Mouse (Mus musculus): ENCODE results near the gene Mdm1. TPM values are rescaled to one million over a fixed set of nuclear protein-coding genes. Genes with fewer than 3 reads are reported as not detected.
"Not testable (repeated sequence)": the region's sequence is repeated elsewhere in the genome, so short reads cannot be mapped to it uniquely, and the experiment has no call there.

The Mdm1 gene
- total RNA-seq, 2 experiments from 2014 or later = 15.5 to 17.8 TPM

DNA sequence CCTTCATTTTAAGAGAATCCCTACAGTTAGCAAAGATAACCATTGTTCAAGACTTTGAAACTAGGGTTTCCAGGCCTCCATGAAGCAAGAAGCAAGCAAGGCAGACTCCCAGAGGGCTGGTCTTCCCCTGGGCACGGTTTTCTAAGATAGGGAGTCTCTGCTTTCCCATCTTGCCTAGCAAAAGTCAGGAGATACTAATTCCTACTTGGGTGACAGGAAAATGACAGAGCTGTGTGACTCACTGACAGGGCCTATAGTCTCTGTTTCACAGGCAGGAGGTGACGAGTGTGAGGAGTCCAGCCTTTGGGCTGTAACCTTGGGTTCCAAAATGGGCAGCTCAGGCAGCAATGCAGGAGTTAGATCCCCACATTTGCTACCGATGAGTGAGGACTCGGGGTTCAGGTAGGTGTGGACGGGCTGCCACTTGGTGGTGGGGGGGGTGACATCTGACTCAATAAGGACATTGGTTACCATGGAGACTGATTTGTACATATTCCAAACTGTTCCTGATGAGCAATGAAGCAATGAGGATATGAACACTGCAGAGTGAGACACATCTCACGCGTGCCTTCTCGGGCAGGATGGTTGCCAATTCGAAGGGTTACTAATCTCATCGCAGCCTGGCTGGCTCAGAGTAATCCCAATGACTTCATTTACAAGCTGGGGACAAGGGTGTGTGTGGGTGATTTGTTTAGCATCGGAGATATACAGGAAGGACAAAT lies 19.0 kb upstream of the Mdm1 start:
- no peak for DNase-seq

GRCm38 (mm10) chr10:118125236-118125635 lies 16.4 kb upstream of the Mdm1 start:
- DNase-seq = no peak

GRCm38 (mm10) chr10:118125776-118126445 lies 15.7 kb upstream of the Mdm1 start:
- DNase-seq = no peak

DNA sequence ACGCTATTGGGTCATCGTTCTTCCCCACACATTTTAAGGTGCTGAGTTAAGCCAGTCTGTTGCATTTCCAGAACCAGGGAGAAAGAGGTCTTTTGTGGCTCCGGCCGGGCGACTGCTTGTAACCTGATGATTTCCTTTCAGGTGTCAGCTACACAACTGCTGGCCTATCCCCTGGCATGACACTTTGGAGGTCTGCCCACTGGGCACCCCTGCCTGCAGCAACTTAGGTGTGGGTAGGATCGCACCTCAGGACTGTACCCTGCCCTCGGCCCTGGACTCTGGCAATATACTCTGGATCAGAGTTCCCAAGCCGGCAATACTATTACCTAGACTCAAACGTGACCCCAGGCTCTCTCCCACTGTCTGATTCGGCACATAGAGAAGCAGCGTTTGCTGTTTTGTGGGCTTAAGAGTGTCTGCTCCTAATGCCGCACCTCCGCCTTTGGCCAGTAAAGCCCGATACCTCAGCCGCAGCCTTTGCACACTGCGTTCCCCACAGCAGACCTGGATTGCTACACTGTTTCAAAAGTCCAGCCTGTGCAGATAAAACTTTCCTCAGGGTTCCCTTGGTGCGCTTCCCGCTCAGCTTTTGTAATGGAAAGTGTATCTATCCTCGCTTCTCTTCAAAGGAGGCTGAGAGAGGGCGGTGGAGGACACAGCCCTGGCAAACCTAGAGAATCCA lies 12.5 kb upstream of the Mdm1 start:
- DNase-seq = no peak

DNA sequence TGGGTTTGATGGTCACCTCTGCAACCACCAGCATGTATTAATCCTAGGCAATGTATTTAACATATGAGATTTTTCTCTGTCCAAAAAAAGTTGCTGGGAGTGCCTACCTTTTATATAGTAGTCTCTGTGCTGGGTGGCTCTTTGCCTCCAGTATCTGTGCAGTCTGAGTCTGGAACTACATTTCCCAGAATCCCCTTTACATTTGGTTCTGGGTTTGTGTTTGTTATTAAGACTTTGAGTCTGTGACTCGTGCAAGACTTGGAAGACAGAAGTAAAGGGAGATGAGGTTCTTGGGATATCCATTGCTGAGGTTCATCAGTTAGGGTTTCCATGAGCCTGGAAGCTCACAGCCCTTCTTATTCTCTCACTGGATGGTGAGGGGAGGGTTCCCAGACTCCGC lies 11.6 kb upstream of the Mdm1 start:
- DNase-seq = no peak

DNA sequence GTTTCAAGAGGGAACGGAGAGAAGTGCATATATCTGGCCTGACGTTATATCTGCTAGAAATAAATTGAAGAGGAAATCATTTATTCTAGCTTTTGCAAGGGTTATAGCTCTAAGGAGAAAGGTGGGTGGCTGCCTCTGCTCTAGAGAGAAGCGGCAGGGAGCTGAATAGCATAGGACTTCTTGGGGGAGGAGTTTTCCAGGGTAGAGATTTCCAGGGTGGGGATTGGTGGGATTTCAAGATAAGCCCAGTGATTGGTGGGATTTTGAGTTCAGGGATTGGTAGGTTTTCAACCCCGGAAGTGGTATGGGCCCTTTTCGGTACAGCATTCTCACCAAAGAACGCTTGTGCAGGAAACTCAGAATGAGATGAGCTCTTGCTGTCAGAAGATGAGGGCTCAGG lies 8.6 kb upstream of the Mdm1 start:
- DNase-seq = no peak

DNA sequence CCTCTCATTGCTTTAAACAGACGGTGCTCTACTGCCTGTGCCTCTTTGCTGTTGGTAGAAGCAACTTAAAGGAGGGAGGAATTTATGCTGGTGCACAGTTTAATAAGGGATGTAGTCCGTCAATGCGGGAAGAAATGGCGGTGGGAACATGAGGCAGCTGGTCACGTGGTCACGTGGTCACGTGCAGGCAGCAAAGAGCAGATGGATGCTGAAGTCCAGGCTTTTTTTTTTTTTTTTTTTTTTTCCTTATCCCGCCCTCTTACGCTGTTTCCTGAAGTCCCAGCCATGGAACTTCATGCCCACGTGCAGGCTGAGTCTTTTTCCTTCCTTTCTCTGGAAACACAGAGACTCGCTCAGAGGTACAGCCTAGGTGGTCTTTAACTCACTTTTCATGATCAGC lies 3.1 kb upstream of the Mdm1 start:
- DNase-seq = no peak

- DNase-seq = no peak
These were observed 1.6 kb upstream of the Mdm1 start for GRCm38 (mm10) chr10:118139837-118140570.

DNA sequence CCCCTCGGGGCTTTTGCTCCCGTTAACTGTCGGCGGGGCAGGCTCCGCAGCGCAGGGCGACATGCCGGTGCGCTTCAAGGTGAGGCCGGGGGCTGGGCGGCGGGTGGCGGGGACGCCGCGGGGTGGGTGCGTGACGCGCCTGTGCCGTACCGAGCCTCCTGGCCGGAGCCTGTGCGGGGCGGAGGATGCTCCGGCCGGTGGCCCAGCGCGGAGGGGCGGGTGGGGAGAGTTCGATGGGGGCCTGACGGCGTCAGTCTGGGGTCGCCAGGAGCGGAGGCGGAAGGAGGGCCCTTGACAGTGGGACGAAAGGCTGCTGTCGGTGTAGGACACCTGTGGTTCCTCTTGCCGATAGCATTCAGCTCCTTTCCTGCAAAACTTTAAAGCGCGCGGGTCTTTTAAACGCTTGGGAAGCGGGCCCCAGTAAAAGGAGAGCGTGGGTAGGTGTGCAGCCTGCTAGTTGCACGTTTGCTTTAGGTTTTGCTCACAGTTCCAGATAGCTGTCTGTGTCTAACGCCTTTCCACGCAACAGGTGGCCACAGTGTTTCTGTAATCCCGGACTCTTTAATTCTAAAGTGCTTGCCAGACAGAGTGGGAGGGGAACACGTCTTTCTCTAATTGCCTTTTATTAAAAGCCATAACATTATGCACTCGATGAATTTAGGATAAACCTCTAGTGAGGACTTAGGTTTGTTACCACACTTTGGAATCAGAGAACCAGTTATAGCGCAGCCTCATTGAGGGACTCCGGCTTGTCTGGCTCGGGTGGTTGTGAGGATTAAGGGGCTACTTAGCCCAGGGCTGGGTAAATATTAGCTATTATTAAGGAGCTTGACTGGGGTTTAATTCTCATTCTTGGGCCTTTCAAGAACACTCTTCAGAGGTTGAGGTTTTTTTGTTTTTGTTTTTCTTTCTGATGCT lies 532 bp downstream of the Mdm1 start:
- DNase-seq = no peak

DNA sequence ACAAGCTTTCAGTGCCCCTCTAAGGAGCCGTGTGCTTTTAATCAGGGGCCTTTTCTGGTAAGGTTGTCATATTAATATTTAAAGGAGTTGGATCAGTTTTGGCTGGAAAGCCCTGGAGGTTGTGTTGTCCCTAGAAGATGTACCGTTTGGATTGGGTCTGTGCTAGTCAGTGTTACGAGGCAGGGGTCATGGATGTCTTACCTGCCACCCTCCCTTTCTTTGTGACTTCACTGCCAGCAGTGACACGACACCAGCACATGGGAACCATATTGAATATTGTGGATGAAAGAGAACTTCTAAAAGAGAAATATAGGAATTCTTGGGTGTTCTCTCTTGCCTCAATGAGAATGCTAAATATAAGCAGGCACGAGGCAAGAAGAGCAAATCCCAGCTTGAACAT lies 7.8 kb downstream of the Mdm1 start:
- no peak for DNase-seq

DNA sequence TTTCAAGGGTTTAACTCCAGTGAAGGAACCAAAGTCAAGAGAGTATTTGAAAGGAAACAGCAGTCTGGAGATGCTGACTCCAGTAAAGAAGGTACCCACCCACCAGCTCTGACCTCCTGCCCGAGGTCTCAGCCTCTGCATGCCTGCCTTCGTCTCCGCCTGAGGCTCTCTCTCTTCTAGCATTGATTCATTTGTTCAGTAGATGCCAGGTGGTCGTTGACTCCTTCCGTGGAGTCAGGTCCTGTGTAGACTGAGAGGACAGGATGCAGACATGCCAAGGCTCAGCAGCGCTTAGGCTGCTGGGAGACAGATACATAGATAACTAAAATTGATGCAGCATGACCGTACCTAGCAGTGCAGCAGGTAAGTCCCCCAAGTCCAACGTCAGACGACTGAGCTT lies 9.3 kb downstream of the Mdm1 start:
- DNase-seq = no peak

DNA sequence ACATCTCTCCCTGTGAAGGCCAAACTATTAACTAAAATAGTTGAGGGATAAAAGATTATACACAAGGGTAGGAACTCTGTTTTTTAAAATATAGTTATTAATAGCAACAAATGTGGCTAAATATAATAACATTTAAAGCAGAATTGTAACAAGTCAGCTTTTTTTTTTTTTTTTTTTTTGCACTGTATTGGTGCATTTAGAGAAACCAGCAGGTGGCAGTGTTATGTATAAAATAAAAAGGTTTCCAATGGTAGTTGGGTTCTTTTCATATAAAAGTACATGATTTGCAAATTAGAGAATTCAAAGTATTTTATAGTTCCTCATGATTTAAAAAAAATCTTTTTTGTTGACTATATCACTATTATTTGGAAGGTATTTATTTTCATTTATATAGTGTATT lies 14.3 kb downstream of the Mdm1 start:
- no peak for DNase-seq

GRCm38 (mm10) chr10:118161131-118161530 lies 19.5 kb downstream of the Mdm1 start:
- no peak for DNase-seq

GRCm38 (mm10) chr10:118169212-118169611 lies 27.6 kb downstream of the Mdm1 start:
- no peak for DNase-seq

DNA sequence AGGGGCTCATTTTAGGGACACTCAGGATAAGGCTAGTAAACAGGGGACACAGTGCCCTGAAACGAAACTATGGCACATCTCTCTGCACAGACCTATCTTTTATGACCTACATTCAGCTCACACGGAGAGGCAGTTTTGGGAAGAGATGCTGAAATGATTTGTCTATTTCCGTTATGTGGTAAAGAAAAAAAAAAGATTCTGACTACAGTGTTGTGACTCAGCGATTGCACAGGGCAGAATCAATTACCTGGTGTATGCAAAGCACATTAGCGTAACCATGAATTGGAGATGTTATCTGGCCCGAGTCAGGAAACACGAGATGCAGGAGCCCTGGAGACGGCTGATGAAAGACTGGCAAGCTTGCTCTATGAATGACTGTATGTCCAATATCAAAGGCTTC lies 30.8 kb downstream of the Mdm1 start:
- DNase-seq = no peak

GRCm38 (mm10) chr10:118172876-118173275 lies 31.3 kb downstream of the Mdm1 start:
- no peak for DNase-seq

- DNase-seq = not testable (repeated sequence)
These were observed 33.9 kb downstream of the Mdm1 start for GRCm38 (mm10) chr10:118175542-118175941.

- DNase-seq = no peak
These were observed 37.1 kb downstream of the Mdm1 start for GRCm38 (mm10) chr10:118178735-118179151.

DNA sequence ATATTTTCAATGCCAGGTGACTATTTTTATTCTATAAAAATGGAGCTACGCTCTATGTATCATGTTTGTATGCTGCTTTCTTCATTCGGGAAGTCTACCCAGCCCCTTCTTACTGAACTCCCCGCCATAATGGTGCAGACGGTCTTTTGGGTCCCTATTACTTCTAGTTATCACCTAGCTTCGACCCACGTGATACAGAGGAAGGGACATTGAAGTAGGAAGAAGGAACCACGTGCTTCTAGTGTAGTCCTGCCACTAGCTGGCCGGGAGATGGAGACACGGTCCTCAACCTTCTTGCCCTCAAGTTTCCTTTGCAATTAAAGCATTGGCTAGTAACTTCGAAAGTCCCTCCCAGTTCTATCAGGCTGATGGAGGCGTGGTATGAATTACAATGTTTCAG lies 37.7 kb downstream of the Mdm1 start:
- DNase-seq = no peak

GRCm38 (mm10) chr10:118195150-118195549 lies 53.5 kb downstream of the Mdm1 start:
- not testable (repeated sequence) for DNase-seq

DNA sequence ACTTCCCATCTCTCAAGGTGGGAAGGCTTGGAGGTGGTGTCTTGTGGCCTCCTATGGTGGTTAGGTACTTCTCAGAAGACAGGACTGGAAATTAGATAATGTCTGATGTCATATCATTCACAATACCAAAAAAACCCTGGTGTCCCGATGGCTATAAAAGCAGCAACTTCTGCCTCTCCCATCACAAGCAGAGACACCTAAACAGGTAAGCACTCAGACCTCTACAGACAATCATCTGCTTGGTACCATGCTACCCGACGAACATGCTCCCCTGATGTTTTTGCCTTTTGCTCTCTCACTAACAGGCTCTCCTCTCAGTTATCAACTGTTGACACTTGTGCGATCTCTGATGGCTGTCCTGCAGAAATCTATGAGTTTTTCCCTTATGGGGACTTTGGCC lies 63.0 kb downstream of the Mdm1 start, which contains the start of gene Il22:
TSS of gene Il22 (plus strand) at position 301 of the 400 bp plus-strand sequence.
- no peak for DNase-seq
